Mouse (Mus musculus) kidney, adult 2 months (tissue): ENCODE measurements around the gene Zfc3h1.

Experiments
- CTCF ChIP-seq: fragments of 200-500 bp; conservative IDR thresholded peaks from 2 replicates; pipeline ENCODE4 v1.5.1; 2011; ENCODE audit warnings: low read depth, mild to moderate bottlenecking, control low read depth, low read length, moderate library complexity, mixed read lengths; ENCODE audit not compliant: insufficient read depth, insufficient read length
- POLR2A ChIP-seq: fragments of 200-500 bp; IDR thresholded peaks from one replicate; pipeline ENCODE4 v1.6.1; 2011; ENCODE audit warnings: low read depth, low read length, control low read depth

DNA sequence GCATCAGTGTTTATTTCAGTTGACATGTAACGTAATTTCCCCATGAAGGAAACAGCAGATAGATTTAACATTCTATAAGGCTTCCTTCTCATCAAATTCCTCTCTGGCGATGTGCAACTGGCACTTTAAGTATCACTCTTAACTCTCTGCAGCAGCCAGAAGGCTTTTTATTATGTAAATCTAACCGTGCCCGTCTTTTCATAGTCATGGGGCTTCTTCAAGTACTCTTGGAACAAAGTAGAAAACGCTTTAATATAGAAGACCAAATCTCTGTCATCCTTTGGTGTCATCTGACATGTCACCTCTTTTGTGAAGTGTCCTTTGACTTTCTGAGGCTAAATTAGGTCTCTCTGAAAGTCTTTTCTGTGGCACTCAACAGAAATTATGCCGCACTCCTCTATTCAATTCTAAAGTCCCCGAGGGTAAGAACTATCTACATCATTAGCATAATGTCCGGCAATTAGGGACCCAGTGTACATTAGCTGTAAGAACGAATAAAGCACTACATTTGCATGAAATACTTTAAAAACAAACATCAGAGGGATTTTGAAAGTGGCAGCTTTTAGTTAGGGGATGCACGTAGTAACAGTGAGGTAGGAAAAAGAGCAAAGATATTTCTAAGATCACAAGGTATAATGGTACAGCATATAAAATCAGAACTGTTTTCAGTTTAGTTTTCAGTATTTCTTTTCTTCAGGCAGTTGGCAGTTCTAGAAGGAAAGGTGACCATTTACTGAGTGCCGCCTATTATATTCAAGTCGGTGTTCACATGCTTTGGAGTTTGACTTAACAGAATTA lies 1.7 kb upstream of the Zfc3h1 start:
- TF ChIP-seq CTCF = no peak
- TF ChIP-seq POLR2A = no peak
